Mouse (Mus musculus): ENCODE data around the gene Cpt1a. TPM values are rescaled to one million over a fixed set of nuclear protein-coding genes. Genes with fewer than 3 reads are reported as not detected.

Gene Cpt1a
- polyA plus RNA-seq, 1 experiment from 2014 or later = 11.7 TPM

DNA sequence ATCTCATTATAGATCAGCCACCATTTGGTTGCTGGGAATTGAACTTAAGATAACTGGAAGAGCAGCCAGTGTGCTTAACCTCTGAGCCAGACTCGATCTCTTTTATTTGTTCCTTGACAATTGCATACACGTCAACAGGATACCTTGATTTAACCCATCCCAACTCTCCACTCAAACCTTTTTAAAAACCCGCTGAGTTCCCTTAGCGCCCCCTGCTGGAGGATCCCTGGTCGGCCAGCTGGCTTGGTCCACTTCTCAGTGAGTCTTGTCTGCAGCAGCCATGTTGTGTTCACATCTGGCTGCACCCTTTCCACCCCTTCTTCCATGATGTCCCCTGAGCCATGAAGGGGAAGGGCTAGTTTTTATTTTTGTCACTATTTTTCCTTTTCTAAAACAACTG, 33.0 kb downstream of the Cpt1a start:
- no peak for ATAC-seq (ENCODE audit: low FRiP score)
- no peak overlapping the region for H3K9ac ChIP-seq
- 64% methylated on average over 5 of the region's 5 CpGs for WGBS

DNA sequence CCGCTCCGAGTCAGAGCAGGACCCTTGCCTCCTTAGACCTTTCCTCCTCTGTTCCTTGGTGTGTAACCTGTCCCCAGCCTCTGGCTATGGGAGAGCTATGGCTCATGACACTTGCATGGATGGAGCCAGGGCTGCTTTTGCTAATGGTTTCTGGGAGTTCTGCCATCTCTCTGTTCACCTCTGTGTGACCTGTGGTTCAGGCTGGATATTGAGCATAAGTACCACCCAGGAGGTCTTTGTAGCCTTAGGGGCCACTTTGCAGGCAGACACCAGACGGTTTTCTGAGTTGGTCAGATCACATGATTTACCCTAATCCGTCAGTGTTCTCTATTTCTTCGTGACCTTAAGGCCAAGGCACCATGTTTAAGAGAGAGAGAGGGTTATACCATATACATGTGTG, 34.4 kb downstream of the Cpt1a start:
- no peaks in the 10 kb centered on the region for H3K36me3 ChIP-seq (replicated peaks)
- no peak for ATAC-seq (ENCODE audit: low FRiP score)
- 77% methylated on average over 5 of the region's 5 CpGs for WGBS
- no peak overlapping the region for H3K27ac ChIP-seq
- H3K4me1 ChIP-seq = no peaks in the 10 kb centered on the region
- H3K9ac ChIP-seq = no peak overlapping the region
- H3K4me3 ChIP-seq (replicated peaks) = no peak overlapping the region
- H3K9me3 ChIP-seq = no peaks in the 10 kb centered on the region
- no peak overlapping the region for H3K4me2 ChIP-seq
- H3K27me3 ChIP-seq = no peaks in the 10 kb centered on the region

More for the DNA sequence above, 33.0 kb downstream of the Cpt1a start:
- Histone ChIP-seq H3K4me3 (replicated peaks) (no peak overlapping the region), H3K4me1 (no peaks in the 10 kb centered on the region), H3K27me3 (no peaks in the 10 kb centered on the region), H3K4me2 (no peak overlapping the region), H3K36me3 (replicated peaks) (no peaks in the 10 kb centered on the region), H3K9me3 (no peaks in the 10 kb centered on the region), H3K27ac (no peak overlapping the region)

DNA sequence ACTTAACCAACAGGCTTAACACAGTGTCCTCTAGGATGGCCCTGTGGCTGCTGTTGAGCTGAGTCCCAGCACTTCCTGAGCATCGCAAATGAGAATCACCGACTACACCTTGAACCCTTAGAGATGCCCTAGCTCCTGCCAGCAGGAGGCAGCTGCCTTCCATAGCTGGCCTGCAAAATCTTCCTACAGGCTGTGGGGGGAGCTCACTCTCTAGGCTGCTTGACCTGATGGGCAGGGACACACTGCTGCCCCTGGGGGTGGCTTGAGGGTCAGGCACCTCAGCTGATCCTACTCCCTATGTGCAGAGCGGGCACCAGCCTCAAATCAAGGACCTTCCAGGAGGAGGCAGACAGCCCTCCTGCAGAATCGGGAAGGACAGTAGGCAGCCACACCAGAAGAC, 35.5 kb downstream of the Cpt1a start:
- Histone ChIP-seq H3K4me3 (replicated peaks) (no peak overlapping the region), H3K27me3 (no peaks in the 10 kb centered on the region), H3K4me1 (no peaks in the 10 kb centered on the region), H3K9ac (no peak overlapping the region), H3K36me3 (replicated peaks) (no peaks in the 10 kb centered on the region), H3K27ac (no peak overlapping the region), H3K9me3 (no peaks in the 10 kb centered on the region), H3K4me2 (no peak overlapping the region)
- WGBS = 67% methylated on average over 4 of the region's 4 CpGs
- no peak for ATAC-seq (ENCODE audit: low FRiP score)

DNA sequence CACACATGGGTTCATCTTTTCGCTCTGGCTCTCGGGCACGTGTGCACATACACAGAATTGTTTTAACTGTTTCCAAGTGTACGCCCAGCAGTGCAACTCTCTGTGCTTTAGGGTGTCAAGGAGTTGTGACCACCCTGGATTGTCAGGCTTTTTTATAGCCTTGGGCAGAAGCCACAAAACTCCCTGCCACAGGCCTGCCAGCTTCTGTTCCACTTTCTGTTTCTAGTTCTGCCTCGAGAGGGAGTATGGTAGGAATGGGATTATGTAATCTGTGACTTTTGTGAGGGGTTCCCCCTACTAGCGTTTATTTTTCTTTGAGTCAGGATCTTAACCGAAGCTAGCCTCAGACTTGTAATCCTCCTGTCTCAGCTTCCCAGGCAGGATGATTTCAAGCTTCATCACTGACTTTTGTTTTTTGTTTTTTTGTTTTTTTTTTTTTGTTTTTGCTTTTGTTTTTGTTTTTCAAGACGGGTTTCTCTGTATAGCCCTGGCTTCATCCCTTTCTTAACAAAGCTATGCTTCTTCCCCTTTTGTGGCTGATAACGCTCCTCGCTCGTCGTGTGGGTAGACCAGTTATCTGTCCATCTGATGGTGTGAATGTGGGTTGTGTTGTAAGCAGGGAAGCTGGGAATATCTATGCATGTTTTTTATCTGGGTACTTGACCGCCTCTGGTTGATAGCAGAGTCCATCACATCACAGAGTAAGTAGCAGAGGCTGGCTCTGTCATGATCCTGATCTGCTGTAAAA, 37.9 kb downstream of the Cpt1a start:
- Histone ChIP-seq H3K4me2 (no peak overlapping the region), H3K27ac (no peak overlapping the region), H3K27me3 (no peaks in the 10 kb centered on the region), H3K4me3 (replicated peaks) (no peak overlapping the region), H3K9me3 (no peaks in the 10 kb centered on the region), H3K36me3 (replicated peaks) (0 out of 2 replicates have a peak, but pooled peaks cover 2% of the 10 kb centered on the region), H3K9ac (no peak overlapping the region), H3K4me1 (no peaks in the 10 kb centered on the region)
- 91% methylated on average over 13 of the region's 13 CpGs for WGBS
- ATAC-seq (ENCODE audit: low FRiP score) = no peak

DNA sequence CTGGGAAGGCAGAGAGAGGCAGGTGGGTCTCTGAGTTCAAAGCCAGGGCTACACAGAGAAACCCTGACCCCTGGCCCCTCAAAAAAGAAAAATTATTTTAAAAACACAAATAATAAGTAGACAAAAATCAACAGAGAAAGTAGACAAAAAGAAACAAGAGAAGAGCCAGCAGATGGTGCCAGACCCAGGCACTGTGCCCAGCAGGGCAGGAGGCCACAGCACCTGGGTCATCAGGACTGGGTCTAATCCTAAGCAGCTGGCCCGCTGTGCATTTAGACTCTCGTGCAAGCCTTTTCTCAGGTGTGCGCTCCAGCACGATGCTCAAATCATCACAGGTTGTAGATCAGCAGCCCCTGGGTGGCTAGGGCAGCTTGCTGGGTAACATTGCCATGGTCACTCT, 41.4 kb downstream of the Cpt1a start:
- peaks cover 7% of the 10 kb centered on the region; the same call in 1 of the 2 replicates for H3K36me3 ChIP-seq (replicated peaks)
- H3K4me3 ChIP-seq (replicated peaks) = no peak overlapping the region
- H3K27me3 ChIP-seq = no peaks in the 10 kb centered on the region
- no peak overlapping the region for H3K9ac ChIP-seq
- H3K27ac ChIP-seq = no peak overlapping the region
- WGBS = 93% methylated on average over 4 of the region's 4 CpGs
- no peaks in the 10 kb centered on the region for H3K9me3 ChIP-seq
- H3K4me1 ChIP-seq = no peaks in the 10 kb centered on the region
- no peak overlapping the region for H3K4me2 ChIP-seq
- no peak for ATAC-seq (ENCODE audit: low FRiP score)

DNA sequence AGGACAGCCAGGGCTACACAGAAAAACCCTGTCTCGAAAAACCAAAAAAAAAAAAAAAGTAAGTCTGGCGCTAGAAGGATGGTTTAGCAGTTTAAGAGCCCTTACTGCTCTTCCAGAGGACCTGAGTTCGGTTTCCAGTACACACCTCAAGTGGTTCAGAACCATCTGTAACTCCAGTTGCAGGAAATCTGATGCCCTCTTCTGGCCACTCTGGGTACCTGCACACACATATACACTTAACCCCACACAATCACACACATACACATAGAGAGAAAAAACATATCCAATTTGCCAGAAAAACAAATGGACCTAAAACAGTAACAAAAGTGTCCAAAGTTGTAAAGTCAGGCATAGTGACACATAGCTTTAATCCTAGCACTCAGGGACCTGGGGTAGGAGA, 43.0 kb downstream of the Cpt1a start:
- H3K4me2 ChIP-seq = no peak overlapping the region
- H3K9me3 ChIP-seq = no peaks in the 10 kb centered on the region
- WGBS = 68% methylated on average over 3 of the region's 3 CpGs
- H3K4me3 ChIP-seq (replicated peaks) = no peak overlapping the region
- no peaks in the 10 kb centered on the region for H3K27me3 ChIP-seq
- no peak overlapping the region for H3K9ac ChIP-seq
- H3K36me3 ChIP-seq (replicated peaks) = peaks cover 10% of the 10 kb centered on the region; the same call in 1 of the 2 replicates
- no peaks in the 10 kb centered on the region for H3K4me1 ChIP-seq
- no peak overlapping the region for H3K27ac ChIP-seq
- ATAC-seq (ENCODE audit: low FRiP score) = no peak

DNA sequence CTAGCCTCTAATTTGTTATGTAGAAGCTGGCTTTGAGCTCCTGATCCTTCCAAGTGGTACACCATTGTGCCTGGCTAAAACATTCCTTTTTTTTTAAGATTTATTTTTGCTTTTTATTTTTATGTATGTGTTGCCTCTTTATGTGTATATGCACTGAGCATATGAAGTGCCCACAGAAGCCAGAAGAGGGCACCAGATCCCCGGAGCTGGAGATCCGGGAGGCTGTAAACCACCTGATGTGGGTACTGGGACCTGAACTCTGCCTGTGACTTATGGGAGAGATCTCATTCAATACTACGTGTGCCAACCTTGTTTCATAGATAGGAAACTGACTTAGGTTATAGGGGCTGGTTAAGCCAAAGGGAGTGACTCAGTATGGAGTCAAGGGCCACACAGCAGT, 46.1 kb downstream of the Cpt1a start:
- WGBS = 93% methylated on average over 3 of the region's 3 CpGs
- Histone ChIP-seq H3K9ac (no peak overlapping the region), H3K9me3 (no peaks in the 10 kb centered on the region), H3K36me3 (replicated peaks) (peaks cover 10% of the 10 kb centered on the region; the same call in 1 of the 2 replicates), H3K27me3 (no peaks in the 10 kb centered on the region), H3K27ac (no peak overlapping the region), H3K4me1 (no peaks in the 10 kb centered on the region), H3K4me3 (replicated peaks) (no peak overlapping the region), H3K4me2 (no peak overlapping the region)
- ATAC-seq (ENCODE audit: low FRiP score) = no peak

DNA sequence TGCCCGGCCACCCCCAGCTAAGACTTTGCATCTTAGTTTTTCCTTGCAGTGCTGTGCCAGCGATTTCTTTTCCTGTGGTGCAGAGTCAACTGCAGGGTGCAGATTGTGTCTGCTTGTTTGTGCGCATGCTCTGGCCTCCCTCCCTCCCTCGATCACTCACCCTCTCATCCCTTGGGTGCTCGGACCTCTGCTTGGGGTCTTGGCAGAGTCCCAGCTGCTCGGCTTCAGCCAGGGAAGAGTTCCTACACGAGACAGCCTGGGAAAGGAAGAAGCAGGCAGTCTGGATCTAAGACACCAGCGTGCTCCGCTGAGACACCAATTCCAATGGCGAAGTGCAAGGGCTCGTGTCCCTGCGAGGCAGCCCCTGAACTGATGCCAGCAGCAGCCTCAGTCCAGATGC, 51.2 kb downstream of the Cpt1a start:
- H3K9ac ChIP-seq = no peak overlapping the region
- no peak overlapping the region for H3K4me2 ChIP-seq
- H3K27me3 ChIP-seq = no peaks in the 10 kb centered on the region; the same call in 1 of the 2 replicates
- H3K27ac ChIP-seq = no peak overlapping the region
- H3K36me3 ChIP-seq (replicated peaks) = 0 out of 2 replicates have a peak, but pooled peaks cover 6% of the 10 kb centered on the region
- WGBS = 68% methylated on average over 12 of the region's 12 CpGs
- H3K4me1 ChIP-seq = no peaks in the 10 kb centered on the region
- H3K9me3 ChIP-seq = no peaks in the 10 kb centered on the region
- no peak for ATAC-seq (ENCODE audit: low FRiP score)
- no peak overlapping the region for H3K4me3 ChIP-seq (replicated peaks)

DNA sequence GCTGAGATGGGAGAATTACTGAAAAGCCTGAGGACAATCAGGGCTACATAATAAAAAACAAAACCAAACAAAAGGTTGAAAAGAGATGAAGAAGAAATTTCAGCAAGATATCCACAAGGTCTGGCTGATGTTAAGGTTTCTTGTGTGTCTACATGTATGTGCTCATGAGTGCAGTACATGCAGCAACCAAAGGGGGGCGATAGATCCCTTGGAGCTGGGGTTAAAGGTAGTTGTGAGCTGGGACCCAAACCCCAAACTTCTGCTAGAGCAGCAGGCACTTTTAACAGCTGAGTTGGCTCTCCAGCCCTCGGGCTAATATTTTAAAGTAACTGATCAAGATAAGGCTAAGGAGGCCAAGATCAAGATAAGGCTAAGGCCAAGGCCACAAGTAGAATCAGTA, 51.9 kb downstream of the Cpt1a start:
- WGBS = 65% methylated on average over 2 of the region's 2 CpGs
- no peak overlapping the region for H3K4me2 ChIP-seq
- ATAC-seq (ENCODE audit: low FRiP score) = no peak
- 0 out of 2 replicates have a peak, but pooled peaks cover 3% of the 10 kb centered on the region for H3K36me3 ChIP-seq (replicated peaks)
- H3K9me3 ChIP-seq = no peaks in the 10 kb centered on the region
- no peak overlapping the region for H3K9ac ChIP-seq
- no peaks in the 10 kb centered on the region; the same call in 1 of the 2 replicates for H3K27me3 ChIP-seq
- H3K27ac ChIP-seq = no peak overlapping the region
- H3K4me3 ChIP-seq (replicated peaks) = no peak overlapping the region
- no peaks in the 10 kb centered on the region for H3K4me1 ChIP-seq

DNA sequence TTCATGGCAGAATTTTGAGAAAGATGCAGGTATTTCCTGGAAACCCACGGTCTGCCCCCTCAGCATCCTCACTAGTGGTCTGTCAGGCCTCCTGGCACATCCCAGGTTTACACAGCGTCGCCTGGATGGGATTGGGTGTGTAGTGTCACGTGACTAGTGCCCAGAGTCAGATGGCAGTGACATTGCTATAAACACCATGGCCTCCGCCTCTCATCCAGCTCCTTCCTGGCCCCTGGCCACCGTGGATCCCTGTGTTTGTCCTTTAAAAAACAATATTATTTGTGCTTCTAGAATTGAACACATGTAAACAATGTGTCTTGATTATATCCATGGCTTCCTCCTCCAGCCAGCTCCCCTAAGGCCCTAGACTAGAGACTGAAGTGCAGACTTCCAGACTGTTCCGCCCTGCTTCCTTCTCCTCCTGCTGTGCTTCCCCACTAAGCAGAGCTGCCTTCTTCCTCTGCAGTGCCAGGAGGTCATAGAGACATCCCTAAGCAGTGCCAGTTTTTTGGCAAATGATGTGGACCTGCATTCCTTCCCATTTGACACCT, 53.9 kb downstream of the Cpt1a start:
- Histone ChIP-seq H3K4me2 (no peak overlapping the region), H3K27ac (no peak overlapping the region), H3K27me3 (no peaks in the 10 kb centered on the region; the same call in 1 of the 2 replicates), H3K36me3 (replicated peaks) (0 out of 2 replicates have a peak, but pooled peaks cover 3% of the 10 kb centered on the region), H3K9ac (no peak overlapping the region), H3K9me3 (no peaks in the 10 kb centered on the region), H3K4me1 (no peaks in the 10 kb centered on the region), H3K4me3 (replicated peaks) (no peak overlapping the region)
- no peak for ATAC-seq (ENCODE audit: low FRiP score)
- WGBS = 68% methylated on average over 7 of the region's 7 CpGs

DNA sequence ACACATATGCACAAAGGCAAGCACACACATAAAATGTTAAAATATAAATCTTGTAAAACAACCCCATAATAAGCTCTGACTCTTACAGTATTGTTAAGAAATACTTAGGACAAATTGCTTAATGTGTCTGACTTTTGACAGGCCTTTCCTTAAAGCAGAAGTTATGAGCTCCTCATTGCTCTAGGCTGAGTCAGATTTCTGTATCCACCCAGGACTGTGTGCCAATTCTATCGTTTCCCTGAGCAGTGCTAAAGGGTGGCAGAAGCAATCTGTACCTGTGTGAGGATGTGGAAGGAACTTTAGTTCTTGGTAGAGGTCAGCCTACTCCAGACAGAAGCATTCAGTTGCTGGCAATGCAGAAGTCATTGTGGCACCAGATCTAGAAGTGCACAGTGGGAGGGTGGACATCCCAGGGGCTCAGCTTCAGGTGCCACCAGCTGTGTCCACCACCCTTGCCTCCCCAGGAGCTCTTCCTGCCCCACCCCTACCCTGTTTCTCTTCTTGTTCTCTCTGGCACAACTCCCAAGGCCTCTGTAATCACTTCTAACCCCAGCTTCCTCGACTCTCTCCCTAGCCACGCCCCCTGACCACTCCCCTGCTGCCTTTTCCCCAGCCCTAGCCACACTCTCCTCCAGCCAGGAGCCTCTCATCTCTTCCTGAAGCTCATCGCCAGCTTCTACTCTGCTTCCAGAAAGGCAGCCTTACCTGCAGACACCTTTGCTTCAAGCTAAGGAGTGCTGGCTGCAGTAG, 55.0 kb downstream of the Cpt1a start:
- H3K27ac ChIP-seq = no peak overlapping the region
- 0 out of 2 replicates have a peak, but pooled peaks cover 3% of the 10 kb centered on the region for H3K36me3 ChIP-seq (replicated peaks)
- H3K27me3 ChIP-seq = no peaks in the 10 kb centered on the region; the same call in 1 of the 2 replicates
- no peak overlapping the region for H3K9ac ChIP-seq
- WGBS = 40% methylated on average over 4 of the region's 4 CpGs
- H3K4me1 ChIP-seq = no peaks in the 10 kb centered on the region
- H3K4me2 ChIP-seq = no peak overlapping the region
- H3K9me3 ChIP-seq = no peaks in the 10 kb centered on the region
- no peak overlapping the region for H3K4me3 ChIP-seq (replicated peaks)
- no peak for ATAC-seq (ENCODE audit: low FRiP score)

DNA sequence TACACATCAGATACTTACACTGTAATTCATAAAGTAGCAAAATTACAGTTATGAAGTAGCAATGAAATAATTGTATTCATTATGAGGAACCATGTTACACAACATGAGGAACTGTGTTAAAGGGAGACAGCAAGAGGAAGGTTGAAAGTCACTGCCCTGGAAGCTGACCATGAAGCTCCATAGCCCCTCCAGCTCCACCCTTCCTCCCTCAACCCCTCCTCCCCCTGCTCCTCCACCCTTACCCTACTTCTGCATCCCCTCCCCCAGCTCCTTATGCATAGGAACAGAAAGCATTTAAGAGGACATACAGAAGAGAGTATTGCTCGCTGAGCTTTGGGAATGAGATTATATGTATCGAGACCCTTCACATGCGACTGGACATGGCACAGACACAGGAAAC, 56.5 kb downstream of the Cpt1a start:
- 93% methylated on average over 3 of the region's 3 CpGs for WGBS
- no peaks in the 10 kb centered on the region for H3K4me1 ChIP-seq
- H3K36me3 ChIP-seq (replicated peaks) = 0 out of 2 replicates have a peak, but pooled peaks cover 2% of the 10 kb centered on the region
- no peak overlapping the region for H3K9ac ChIP-seq
- H3K27ac ChIP-seq = no peak overlapping the region
- no peak for ATAC-seq (ENCODE audit: low FRiP score)
- H3K4me2 ChIP-seq = no peak overlapping the region
- H3K9me3 ChIP-seq = no peaks in the 10 kb centered on the region
- no peak overlapping the region for H3K4me3 ChIP-seq (replicated peaks)
- no peaks in the 10 kb centered on the region; the same call in 1 of the 2 replicates for H3K27me3 ChIP-seq
